Mouse (Mus musculus) liver, adult 2 months (tissue): ENCODE results near the gene Ubash3b.

Experiments
- CTCF ChIP-seq: fragments of 200-500 bp; IDR thresholded peaks from 2 replicates; pipeline ENCODE4 v1.5.1; 2011; ENCODE audit warnings: low read depth, low read length, control low read depth
- POLR2A ChIP-seq: fragments of 200-500 bp; IDR thresholded peaks from 2 replicates; pipeline ENCODE4 v1.6.1; 2011; ENCODE audit warnings: low read length, control low read depth; ENCODE audit not compliant: insufficient read depth; ENCODE audit errors: extremely low read depth

DNA sequence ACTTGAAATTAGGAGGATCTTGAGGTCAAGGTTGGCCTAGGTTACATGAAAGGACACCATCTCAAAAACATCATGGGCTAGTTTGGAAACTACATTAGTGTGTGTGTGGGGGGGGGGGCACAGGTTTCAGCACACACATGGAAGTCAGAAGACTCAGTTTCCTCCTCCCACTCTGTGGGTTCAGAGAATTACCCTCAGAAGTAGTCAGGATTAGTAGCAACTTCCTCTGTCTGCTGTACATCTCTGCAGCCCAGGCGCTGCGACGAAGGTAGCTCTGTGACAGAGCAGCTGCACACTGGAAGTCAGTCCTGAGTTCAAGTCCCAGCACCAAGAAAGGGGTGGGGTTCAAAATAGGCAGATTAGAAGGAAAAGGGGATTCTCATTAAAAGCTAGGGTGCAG is 32.2 kb downstream of the Ubash3b start:
- TF ChIP-seq CTCF (no peak), POLR2A (no peak)
